Mouse (Mus musculus) v-Abl transformed pro-B cells (cell line): Measurements from ENCODE around the gene Ptprh.

Experiments used
- in situ Hi-C, 2 experiments: fragments of 400-800 bp; cut with MboI; formaldehyde crosslinking; loops; one replicate each; pipeline ENCODE4 v1.15.1; 2025; ENCODE audit not compliant: unreplicated experiment in 2 of 2

The Ptprh gene

GRCm38 (mm10) chr7:4603873-4604272 lies at the start of gene Ptprh:
Ptprh (minus strand) TSS chr7:4604041.
- in situ Hi-C loops = no loop called here

DNA sequence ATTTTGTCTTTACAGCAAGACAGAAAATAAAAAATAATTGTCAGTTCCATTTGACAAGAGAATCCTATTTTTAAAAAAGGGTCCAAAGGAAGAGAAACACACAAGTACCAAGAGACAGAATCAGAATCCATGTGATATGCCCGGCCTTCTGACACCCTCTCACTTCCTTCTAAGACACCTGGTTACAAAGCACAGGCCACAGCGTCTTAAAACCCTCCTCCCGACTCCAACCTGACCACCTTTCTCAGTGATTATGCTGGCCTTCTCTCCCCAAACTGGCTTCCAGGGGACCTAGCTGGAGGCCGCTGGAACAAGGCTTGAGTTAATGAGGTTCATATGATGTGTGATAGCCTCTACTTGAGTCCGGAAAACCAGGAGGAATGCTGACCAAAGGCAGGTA lies 49.5 kb upstream of the Ptprh start:
- in situ Hi-C loops = loop anchor here (25.0 kb wide), 2 partner anchors 409 to 966 kb away; partner anchors contain the start of genes Mboat7 (in 2 of the 2), Tmc4 (in 2 of the 2), Tsen34 (in 2 of the 2) and U2af2 (in 1 of the 2)

DNA sequence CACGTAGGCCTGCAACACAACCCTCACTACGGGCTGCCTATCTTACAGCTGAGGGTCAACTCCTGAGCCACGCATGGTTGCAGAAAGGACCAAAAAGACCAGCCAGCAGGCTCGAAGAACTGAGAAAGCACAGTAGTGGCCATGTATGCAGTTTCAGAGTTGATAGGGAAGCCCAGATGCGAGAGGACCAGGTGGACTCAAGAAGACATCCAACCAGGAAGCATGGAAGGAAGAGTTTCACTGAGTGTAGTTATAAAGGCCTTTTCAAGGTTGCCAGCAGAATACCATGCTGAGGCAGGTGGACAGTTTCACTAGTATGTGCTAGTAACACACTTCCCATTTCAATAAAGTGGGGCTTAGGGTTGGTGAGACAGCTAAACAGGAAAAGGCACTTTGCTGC lies 48.9 kb upstream of the Ptprh start:
- in situ Hi-C loops = loop anchor here (25.0 kb wide), 2 partner anchors 410 to 965 kb away; partner anchors contain the start of genes Mboat7 (in 2 of the 2), Tmc4 (in 2 of the 2), Tsen34 (in 2 of the 2) and U2af2 (in 1 of the 2)

- in situ Hi-C loops = loop anchor here (25.0 kb wide), 2 partner anchors 411 to 964 kb away; partner anchors contain the start of genes Mboat7 (in 2 of the 2), Tmc4 (in 2 of the 2), Tsen34 (in 2 of the 2) and U2af2 (in 1 of the 2)
These were observed 47.7 kb upstream of the Ptprh start for GRCm38 (mm10) chr7:4651581-4651980.

DNA sequence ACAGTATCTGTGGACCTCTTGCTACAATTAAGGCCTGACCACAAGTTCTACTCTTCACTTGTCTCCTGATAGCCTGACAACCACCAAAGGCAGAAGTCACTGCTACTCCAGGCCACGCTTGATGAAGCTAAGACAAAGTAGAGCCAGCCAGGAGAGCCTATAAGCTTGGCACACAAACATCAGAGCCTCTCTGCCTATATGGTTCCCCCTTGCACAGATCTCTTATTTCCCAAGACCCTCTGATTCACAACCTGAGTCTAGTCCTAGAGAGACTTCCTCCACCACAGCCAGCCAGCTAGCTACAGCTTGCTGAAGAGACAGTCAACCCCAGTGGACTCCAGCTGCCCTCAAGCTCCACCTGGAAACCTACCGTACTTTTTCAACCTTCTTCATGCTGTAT lies 44.2 kb upstream of the Ptprh start:
- in situ Hi-C loops = loop anchor here (10.0 to 25.0 kb wide), 3 partner anchors 277 to 1361 kb away; partner anchors contain the start of genes Leng8 (in 1 of the 2), Myadm (in 1 of the 2), Nat14 (in 1 of the 2) and Prkcg (in 1 of the 2)

DNA sequence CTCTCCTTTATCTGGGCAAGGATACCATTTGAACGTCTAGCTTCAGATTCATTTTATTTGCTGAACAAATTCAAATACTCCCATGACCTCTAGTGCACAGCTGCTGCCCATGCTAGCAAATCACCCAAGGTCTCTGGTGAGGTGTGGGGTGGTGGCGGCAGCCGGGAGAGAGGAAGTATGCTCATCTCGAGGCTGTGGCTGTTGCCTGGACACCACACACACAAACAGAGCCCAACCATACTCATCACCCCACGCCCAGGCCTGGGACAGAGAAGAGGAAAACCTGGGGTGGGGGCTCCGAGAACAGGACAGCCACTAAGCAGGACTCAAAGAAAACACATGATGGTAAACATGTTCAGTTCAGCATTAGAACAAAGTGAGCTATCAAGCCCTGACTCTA lies 43.5 kb upstream of the Ptprh start:
- in situ Hi-C loops = loop anchor here (10.0 to 25.0 kb wide), 3 partner anchors 278 to 1360 kb away; partner anchors contain the start of genes Leng8 (in 1 of the 2), Myadm (in 1 of the 2), Nat14 (in 1 of the 2) and Prkcg (in 1 of the 2)

GRCm38 (mm10) chr7:4646806-4647205 lies 43.0 kb upstream of the Ptprh start:
- in situ Hi-C loops = loop anchor here (10.0 to 25.0 kb wide), 3 partner anchors 278 to 1360 kb away; partner anchors contain the start of genes Leng8 (in 1 of the 2), Myadm (in 1 of the 2), Nat14 (in 1 of the 2) and Prkcg (in 1 of the 2)

- in situ Hi-C loops = loop anchor here (5.0 to 25.0 kb wide), 4 partner anchors 39 to 1356 kb away; partner anchors contain the start of genes Leng8 (in 1 of the 2), Myadm (in 1 of the 2), Nat14 (in 1 of the 2) and Prkcg (in 1 of the 2)
These were observed 39.4 kb upstream of the Ptprh start for GRCm38 (mm10) chr7:4643225-4643624.

GRCm38 (mm10) chr7:4641956-4642355 lies 38.1 kb upstream of the Ptprh start:
- in situ Hi-C loops = loop anchor here (5.0 to 25.0 kb wide), 4 partner anchors 40 to 1355 kb away; partner anchors contain the start of genes Leng8 (in 1 of the 2), Myadm (in 1 of the 2), Nat14 (in 1 of the 2) and Prkcg (in 1 of the 2)

DNA sequence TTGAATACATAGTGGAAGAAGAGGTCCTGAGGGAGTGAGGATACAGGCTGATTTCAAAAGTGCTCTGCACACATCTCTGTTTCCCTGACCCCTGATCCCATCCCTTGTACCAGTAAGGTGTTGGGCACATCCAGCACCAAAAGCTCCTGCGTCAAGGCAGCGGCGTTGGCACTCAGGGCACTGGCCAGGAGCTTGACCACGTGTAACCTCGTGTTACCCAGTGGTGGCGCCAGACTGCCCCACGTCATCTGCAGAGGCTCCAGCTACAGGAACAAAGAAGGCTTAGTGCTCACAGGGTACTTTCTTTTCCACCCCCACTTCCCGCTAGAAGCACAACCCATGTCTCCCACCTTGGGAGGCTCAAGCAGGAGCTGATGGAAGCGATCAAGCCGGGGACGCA lies 37.3 kb upstream of the Ptprh start:
- in situ Hi-C loops = loop anchor here (5.0 to 25.0 kb wide), 4 partner anchors 41 to 1354 kb away; partner anchors contain the start of genes Leng8 (in 1 of the 2), Myadm (in 1 of the 2), Nat14 (in 1 of the 2) and Prkcg (in 1 of the 2)

DNA sequence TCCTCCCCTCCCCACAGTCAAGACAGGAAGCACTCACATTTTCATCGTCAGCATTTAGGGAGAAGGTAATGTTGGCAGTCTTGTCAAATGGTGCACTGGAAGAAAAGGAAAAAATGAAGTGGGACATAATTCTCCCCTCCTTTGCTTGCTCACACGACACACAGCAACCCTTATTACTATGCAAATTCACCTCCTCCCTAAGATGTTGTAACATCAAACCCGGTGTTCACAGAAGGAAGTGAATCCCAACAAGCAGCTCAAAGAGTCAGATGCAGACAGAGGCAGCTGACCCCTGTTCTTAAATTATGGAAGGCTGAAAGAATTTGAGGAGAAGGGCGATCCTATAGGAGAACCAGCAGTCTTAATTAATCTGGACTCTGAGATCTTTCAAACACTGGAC lies 32.3 kb upstream of the Ptprh start:
- in situ Hi-C loops = loop anchor here (25.0 kb wide), 2 partner anchors 499 to 1349 kb away; partner anchors contain the start of genes Leng8 (in 1 of the 2), Myadm (in 1 of the 2) and Prkcg (in 1 of the 2)

DNA sequence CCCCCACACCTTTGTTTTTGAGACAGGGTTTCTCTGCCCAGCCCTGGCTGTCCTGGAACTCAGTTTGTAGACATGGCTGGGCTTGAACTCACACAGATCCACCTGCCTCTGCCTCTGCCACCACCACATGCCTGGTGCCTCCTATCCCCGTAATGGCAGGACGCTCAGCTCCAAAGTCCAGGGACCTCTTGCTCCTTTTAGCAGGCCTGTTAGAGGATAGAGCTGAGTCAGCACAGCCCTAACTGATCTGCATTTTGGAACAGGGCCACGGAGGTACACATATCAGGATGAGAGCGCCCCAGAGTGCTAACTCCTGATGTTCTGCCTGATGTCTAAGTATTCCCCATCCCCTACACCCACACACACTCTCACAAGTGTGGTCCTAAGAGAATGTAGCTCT lies 27.2 kb upstream of the Ptprh start, which contains the start of gene Tmem86b:
TSS of gene Tmem86b (minus strand) at position 392 of the 400 bp plus-strand sequence.
- in situ Hi-C loops = loop anchor here (25.0 kb wide), 2 partner anchors 494 to 1344 kb away; partner anchors contain the start of genes Leng8 (in 1 of the 2), Myadm (in 1 of the 2) and Prkcg (in 1 of the 2)

GRCm38 (mm10) chr7:4630198-4630597 lies 26.4 kb upstream of the Ptprh start:
- in situ Hi-C loops = loop anchor here (25.0 kb wide), 2 partner anchors 493 to 1343 kb away; partner anchors contain the start of genes Leng8 (in 1 of the 2), Myadm (in 1 of the 2) and Prkcg (in 1 of the 2)

DNA sequence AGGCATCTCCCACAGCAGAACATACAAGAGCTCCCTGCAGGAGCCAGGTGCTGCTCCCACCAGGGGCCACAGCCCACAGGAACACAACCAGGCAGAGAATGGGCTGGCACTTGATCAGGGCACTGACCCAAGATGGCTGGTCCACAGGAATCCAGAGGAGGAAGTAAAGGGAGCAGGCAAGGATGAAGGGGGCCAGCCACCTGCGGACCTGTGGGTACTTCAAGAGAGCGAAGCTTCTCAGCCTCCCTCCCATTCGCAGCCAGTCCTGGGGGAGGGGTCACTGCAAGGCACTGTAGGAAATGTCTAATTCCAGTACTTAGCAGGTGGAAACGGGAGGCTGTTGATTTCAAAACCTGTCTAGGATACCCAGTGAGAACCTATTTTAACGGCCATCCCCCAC lies 25.7 kb upstream of the Ptprh start:
- in situ Hi-C loops = loop anchor here (5.0 to 25.0 kb wide), 4 partner anchors 168 to 1342 kb away; partner anchors contain the start of genes Leng8 (in 1 of the 2), Myadm (in 1 of the 2) and Prkcg (in 1 of the 2)

- in situ Hi-C loops = loop anchor here (5.0 to 25.0 kb wide), 4 partner anchors 171 to 1339 kb away; partner anchors contain the start of genes Leng8 (in 1 of the 2), Myadm (in 1 of the 2) and Prkcg (in 1 of the 2)
These were observed 22.1 kb upstream of the Ptprh start for GRCm38 (mm10) chr7:4625928-4626327.

DNA sequence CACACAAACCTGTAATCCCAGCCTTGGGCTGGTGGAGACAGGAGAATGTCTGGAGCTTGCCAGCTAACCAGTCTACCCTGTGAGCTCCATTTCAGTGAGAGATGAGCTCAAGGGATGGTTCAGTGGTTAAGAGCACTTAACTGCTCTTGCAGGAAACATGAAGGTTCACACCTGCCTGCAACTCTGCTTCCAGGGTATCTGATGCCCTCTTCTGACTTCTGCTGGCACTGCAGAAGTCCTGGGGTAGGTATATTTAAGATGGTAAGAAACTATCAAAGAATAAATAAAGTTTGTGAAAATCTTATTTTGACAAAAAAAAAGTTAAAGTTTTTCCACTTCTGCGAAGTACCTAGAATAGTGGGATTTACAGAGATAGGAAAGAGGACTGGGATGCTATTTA lies 20.5 kb upstream of the Ptprh start:
- in situ Hi-C loops = loop anchor here in 1 of 2 experiments (10.0 kb wide), 1 partner anchor 310 kb away; no protein-coding TSS in a partner anchor

GRCm38 (mm10) chr7:4623544-4624189 lies 19.8 kb upstream of the Ptprh start:
- in situ Hi-C loops = loop anchor here in 1 of 2 experiments (10.0 kb wide), 1 partner anchor 311 kb away; no protein-coding TSS in a partner anchor

GRCm38 (mm10) chr7:4619979-4620378 lies 16.1 kb upstream of the Ptprh start:
- in situ Hi-C loops = loop anchor here in 1 of 2 experiments (10.0 kb wide), 1 partner anchor 315 kb away; no protein-coding TSS in a partner anchor

GRCm38 (mm10) chr7:4613740-4614403 lies 10.0 kb upstream of the Ptprh start:
- in situ Hi-C loops = loop anchor here in 1 of 2 experiments (5.0 kb wide), 1 partner anchor 52 kb away; no protein-coding TSS in a partner anchor
